Mouse (Mus musculus) T-helper 17 cell (primary cell): ENCODE results near the gene Prmt7.

Source experiments
- in situ Hi-C, 2 experiments: fragments of 300-600 bp; cut with MboI, MseI; formaldehyde crosslinking; loops; 1 replicate in 1 of 2; 2 replicates in 1 of 2; pipeline ENCODE4 v1.15.1; 2025; ENCODE audit warnings: high pct_unique_total_duplicates in 2 of 2

Prmt7 gene

DNA sequence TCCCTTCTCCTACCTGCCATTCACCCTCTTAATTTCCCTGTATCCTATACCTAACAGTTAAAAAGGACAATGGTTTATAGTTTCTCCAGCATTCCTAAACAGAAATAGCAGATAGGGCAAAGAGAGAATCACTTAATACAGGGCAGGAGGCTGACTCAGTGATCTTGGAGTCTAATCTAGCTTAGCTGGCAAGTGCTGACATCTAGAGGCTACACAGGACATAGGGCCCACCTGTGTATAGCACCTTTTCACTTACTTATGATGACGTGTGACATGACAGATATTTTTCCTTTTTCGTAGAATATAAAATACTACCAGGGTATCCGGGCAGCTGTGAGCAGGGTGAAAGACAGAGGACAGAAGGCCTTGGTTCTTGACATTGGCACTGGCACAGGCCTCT, 8.9 kb downstream of the Prmt7 start:
- in situ Hi-C loops: no loop called here

DNA sequence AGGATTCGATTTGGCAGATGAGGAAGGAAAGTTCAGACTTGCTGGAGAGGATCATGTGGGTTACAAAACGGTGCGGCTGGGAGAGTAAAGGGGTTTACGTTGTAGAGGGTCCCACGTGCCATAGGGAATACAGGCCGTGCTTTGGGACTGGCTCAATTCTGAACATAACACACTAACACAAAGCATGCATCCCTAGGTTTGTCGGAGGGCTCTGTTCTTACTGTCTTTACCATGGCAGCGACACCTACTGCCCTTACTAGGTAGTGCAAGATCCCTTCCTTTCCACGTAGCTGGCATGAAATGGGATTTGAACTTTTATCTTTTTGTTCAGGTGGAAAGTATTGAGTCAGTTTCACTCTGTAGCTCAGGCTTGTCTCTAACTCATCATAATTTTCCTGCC, 15.9 kb downstream of the Prmt7 start:
- in situ Hi-C loops: no loop called here

DNA sequence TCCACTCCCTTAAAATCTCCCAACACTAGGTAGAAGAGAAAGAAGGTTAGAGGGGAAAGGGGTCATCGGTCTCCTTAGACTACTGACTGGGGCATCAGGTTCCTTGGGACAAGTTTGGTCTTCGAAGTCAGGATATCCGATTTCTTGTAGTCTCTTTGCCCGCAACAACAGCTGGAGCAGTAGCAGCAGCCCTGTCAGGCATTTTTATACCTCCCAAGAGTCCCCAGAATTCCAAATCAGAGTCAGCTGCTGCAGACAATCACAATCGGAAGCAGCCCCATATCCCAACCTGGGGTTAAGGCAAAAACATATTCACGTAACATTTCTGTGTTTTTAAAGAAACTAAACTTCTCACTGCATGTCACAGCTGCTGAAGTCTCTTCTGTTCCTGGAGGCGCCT, 20.8 kb downstream of the Prmt7 start:
- in situ Hi-C loops: no loop called here

DNA sequence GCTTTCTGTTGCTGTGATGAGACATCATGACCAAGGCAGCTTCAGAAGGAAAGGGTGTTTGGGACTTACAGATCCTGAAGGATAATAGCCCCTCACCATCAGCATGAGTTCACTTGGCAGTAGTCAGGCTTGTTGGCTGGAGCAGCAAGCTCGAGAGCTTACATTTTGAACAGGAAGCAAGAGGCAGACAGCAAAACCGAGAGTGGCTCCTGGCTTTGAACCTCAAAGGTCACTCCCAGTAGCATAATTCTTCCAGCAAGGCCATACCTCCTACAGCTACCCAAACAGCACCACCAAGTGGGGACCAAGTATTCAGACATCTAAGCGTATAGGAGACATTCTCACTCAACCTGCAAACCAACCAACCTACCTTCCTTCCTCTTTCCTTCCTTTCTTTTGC, 22.0 kb downstream of the Prmt7 start:
- in situ Hi-C loops: no loop called here

DNA sequence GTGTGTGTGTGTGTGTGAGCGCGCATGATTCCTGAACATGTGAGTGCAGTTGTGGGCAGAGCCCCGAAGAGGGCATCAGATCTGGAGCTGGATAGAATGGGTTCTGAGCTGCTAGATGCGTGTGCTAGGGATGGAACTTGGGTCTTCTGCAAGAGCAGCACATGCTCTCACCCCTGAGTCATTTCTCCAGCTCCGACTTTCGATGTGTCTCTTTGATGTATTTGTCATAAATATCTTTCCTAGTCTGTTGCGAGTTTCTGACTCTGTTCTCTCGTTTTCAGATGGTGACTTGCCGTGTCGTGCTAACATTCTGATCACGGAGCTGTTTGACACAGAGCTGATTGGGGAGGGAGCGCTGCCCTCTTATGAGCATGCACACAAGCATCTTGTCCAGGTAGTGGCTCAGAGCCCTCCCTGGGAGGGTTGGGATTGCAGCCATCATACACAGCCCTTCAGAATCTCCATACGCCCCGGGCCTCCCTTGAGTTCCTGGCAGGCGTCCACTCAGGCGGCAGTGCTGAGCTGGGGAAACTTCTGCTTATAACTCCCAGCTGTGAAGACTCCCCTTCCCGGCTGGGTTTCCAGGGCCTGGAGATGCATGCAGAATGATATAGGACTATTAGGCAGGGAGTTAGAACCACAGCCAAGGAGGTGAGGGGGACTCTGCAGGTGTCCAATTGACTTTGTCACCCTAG, 24.0 kb downstream of the Prmt7 start:
- in situ Hi-C loops: no loop called here

DNA sequence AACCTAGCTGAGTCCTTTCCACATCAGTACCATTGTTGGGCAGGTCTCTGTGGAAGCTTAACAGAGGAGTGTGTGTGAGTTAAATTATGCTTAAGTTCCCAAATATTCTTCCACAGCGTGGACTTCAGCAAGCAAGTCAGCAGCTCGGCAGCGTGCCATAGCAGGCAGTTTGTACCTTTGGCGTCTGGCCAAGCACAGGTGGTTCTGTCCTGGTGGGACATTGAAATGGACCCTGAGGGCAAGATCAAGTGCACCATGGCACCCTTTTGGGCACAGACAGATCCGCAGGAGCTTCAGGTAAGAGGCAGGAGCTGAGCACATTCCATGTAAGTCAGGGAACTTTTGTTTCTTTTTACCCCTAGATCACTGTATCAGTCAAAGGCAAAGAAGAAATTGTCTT, 26.4 kb downstream of the Prmt7 start:
- in situ Hi-C loops: no loop called here

DNA sequence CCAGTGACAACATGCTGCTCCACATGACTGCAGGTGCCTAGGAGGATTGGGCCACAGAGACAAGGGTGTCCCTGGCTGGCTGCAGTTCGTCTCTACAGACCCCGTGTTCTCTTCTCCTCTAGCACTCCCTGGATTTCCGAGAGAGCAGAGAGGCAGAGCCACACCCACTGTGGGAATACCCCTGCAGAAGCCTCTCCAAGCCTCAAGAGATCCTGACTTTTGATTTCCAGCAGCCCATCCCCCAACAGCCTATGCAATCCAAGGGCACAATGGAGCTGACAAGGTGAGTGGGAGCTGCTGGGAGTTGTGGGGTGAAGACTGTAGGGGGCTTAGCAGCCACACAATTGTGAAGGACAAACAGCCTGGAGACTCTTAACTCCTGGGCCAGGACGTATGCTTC, 39.5 kb downstream of the Prmt7 start:
- in situ Hi-C loops: no loop called here

DNA sequence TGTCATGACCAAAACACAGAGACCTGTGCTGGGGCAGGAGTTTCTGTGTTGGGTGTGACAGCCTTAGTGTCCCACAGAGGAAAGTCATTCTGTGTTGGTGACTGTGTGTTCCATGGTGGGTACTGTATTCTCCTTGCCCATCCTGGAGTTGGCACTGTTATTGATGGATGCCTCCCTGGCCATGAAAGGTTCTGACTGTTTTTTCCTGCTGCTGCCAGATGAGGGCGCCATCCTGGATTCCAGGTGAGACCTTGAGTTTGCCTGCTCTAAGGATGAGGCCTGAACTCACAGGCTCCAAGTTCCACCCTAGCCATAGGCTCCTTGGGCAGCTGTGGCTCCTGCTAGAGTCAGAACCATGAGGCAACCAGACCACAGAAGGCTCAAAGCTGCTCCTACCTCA, 47.4 kb downstream of the Prmt7 start:
- in situ Hi-C loops: no loop called here

DNA sequence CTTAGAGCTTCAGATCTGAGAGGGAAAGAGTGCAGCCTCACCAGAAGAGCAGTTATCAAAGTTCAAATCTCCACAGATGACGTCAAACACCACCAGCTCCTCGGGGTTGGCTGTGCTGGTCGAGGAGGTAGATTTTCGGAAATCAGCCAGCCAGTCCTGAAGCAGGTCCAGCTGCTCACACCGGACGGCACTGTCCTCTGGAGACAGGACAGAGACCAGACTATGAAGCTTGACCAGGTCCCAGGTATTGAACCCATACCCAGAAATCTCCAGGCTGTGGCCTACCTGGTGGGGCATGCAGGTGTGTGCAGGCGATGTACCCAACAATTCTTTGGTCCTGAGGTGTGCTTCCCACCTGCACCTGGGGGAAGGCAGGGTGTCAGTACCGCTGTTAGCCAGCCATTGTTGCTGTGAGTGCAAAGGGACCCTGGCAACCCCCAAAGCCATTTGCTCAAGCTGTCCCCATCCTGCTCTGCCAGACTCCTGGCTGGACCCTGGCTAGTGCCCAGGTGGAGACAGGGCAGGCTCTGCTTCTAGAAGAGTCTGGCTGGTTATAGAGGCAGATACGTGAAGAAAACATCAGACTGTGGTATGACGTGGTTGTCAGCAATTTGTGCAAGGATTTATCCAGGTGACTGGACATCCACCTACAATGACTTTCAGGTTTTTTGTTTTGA, 49.0 kb downstream of the Prmt7 start:
- in situ Hi-C loops: no loop called here

DNA sequence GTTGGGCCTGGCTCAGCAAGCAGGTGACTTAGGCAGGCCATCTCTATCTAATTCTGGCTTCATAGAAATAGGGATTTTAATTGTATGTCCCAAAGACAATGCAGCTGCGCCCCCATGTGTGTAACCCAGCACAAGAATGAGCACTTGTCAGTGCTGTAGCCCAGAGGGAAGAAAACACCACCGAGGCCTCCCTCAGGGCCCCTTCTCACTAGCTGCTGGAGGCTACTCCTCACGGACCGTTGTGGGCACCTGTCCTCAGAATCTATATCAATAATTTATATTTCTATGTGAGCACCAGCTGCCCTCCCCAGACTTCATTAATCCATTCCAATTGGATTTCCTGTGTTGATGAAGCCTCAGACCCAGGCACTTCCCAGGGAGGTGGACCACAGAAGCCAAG, 50.2 kb downstream of the Prmt7 start:
- in situ Hi-C loops: no loop called here

DNA sequence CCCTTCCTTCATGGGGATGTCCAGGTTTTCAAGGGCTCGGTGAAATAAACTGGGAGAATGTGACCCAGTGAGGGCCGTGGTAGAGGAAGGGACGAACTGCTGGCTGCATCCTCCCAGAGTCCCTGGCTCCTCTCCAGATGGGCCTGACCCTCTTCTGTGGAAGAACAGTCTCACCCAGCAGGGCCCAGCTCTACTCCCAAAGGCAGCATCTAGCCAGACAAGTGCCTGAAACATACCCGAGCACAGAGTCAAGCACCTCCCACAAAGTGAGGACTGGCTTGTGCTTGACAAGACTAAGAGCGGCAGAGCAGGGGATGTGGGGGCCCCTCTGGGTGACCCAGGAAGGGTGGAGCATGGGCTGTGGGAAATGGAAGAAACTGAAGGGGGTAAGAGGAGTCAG, 51.6 kb downstream of the Prmt7 start:
- in situ Hi-C loops: no loop called here

DNA sequence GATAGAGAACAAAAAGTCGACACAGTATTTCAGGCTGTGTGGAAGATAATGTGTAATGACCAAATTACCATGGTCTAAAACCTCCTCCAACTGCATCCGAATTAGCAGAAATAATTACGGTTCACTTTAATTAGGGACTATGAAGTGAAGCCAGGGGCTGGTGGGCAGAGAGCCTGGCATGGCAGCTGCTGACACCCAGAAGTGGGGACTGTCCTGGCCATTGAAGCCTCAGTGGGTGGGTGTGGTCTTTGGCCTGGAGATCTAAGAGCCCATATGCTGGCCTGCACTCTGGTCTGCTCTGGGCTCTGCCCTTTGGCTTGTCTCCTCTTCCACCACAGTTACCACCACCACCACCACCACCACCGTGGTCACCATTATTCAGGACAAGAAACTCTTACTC, 53.2 kb downstream of the Prmt7 start:
- in situ Hi-C loops: no loop called here

DNA sequence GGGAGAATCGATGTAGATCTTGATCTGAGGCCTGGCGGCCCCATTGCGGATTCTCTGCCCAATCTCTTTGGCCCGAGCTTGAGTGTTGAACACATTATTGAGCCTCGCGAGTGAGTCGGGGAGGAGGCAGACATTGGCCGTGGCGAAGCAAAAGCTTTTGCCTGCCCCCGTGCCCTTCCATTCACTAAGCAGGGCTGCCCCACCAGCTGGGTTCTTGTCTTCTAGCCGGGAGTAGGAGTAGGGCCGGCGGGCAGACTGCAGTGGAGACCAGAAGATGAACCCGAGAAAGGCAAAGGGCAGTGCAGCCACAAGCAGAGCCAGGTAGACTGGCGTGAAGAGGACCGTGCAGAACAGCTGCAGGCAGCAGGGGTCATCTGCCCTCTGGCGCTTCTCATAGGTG, 54.7 kb downstream of the Prmt7 start:
- in situ Hi-C loops: no loop called here

DNA sequence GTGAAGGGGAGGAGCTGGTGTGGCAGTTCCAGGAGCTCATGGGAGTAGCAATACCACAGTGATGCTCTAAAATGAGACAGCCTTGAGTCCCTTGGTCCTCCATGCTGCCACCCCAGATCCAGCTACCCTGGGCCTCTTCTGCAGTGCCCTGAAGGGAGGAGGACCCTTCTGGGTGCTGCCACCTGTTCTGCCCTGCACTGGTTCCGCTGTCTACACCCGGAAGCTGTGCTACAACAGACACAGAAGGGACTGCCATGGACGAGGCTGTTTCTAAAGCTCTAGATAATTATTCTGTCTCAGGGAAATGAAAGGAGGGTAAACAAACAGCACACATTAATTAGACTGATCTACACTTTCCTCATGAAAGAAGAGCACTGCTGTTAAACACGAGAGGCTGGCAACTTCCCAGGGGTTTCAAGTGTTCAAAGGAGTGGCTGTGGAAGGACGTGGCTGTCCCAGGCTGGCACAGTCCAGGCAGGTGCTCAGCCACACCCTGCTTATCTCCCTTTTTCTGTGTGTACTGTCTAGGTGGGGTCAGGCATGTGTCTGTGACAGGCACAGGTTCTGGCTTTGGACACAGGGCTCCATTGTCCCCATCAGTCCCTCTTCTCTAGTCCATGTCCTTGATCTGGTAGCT, 58.1 kb downstream of the Prmt7 start:
- in situ Hi-C loops: no loop called here

DNA sequence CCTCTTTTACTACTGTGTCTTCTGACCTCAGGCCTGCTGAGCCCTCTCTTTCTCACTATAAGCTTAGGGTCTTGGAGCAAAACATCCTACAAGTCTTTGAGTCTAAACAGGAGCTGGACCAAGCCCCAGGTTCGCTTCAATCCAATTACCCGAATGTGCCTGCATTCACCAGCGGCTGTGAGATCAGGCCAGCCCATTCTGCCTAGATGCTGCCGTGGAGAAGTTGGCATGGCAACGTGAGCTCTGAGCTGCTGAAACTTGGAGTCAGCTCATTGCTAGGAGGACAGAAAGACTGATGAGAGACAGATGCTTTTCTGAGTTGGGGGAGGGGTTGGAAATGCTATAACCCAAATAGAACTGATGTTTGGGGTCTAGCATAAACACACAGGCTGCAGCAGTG, 60.1 kb downstream of the Prmt7 start:
- in situ Hi-C loops: no loop called here

DNA sequence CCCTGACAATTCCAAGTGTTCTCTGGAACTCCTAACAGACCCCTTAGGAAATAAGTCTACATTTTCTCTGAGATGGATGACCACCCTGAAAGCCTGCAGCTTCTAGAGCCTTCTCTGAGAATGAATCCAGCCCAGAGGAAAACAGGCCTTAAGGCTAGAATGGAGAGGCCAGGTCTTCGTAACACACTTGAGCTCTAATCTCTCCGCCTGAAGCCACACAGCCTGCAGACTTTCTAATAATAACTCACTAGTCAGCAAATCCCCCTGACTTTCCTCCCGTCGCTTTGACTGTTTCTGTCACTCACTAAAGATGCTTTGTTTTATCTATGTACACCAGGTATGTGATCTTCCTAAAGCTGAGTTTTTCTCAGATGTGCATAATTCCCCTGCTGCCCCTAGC, 60.6 kb downstream of the Prmt7 start:
- in situ Hi-C loops: no loop called here

DNA sequence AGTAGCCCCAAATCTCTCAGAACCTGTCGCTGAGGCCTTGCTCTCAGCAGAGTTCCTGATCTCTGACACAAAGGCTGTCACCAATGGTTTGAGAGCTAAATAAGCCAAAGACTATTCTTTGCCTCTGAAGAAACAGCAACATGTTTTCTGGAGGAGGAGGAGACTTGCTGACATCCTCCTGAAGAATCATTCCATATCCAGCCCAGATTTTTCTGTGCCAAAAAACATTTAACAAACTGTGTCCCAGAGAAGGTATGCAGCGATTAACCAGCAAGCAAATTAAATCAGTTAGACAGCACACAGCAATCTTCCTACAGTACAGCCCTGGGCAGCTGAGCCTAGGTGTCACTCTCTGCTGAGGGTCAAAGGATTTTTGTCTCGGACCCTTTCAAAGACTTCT, 62.7 kb downstream of the Prmt7 start:
- in situ Hi-C loops: no loop called here

DNA sequence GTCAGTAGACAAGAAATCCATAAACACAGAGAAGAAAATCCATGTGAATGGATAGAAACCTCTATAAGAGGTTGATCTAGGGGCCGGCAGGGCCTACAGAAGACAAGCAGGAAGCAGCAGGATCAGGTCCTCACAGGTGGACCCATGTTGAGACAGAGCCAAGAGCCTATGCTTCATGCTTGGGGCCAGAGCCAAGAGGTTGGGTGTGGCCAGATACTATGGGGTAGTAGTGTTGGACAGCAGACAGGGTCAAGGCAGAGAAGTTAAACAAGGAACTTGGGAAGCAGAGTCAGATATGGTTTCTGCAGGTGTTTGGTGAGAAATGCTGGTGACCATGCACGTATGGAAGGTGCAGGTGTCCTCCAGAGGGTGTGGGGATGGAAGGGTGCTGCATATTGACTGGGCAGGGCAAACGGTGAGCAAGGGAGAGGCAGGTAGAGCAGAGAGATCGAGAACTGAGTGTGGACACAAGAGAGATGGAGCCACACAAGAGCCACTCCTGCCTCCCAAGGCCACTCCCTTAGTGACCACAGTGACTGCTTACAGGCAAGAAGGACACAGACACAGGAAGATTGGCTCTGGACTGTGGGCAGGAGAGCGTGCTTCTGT, 66.1 kb downstream of the Prmt7 start:
- in situ Hi-C loops: no loop called here

DNA sequence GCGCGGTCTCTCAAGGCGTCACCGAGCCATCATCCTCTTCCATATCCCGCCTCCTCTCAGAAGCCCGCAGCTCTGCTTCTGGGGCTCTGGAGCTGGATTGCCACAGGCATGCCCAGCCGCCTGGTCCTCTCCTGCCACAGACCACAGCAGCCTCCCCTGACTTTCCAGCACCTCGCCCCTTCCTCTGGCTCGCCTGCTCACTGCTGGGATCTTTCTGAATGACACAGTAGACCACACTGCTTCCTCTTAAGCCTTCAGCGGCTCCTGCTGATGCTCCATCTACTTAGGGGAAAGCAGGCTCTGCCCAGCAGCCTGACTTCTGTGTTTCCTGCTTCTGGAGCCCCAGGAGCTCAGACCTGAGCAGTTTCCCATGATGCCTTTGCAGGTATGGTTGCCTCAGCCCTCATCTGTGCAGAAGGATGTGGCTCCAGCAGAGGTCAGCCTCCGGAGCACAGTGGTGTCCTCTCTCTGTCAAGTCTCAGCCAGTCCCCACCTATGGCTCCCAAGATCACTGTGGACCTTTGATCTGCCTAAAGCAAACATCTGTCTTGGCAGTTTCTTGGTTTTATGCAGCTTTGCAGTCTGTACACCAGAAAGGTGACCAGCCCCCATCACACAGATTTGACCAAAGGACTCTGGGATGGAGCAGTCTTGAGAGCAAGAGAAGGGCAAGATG, 67.8 kb downstream of the Prmt7 start:
- in situ Hi-C loops: no loop called here

DNA sequence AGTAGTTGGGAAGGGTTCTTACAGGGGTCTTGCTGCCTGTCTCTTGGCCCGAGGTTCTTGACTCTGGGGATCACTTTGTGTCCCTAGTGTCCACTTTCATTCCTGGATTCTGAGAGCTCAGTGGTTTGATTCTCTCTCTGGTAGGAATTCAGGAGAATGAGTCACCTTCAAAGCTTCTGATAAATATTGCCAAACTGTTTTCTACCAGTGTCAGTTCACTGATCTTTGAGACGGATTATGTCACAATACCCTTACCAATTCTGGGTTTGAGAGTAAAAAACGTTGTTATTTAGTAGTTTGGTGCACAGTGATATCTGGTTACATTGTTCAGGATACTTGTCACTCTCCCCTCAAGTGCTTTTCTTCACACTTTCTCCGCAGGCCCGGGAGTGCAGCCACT, 69.4 kb downstream of the Prmt7 start:
- in situ Hi-C loops: no loop called here

DNA sequence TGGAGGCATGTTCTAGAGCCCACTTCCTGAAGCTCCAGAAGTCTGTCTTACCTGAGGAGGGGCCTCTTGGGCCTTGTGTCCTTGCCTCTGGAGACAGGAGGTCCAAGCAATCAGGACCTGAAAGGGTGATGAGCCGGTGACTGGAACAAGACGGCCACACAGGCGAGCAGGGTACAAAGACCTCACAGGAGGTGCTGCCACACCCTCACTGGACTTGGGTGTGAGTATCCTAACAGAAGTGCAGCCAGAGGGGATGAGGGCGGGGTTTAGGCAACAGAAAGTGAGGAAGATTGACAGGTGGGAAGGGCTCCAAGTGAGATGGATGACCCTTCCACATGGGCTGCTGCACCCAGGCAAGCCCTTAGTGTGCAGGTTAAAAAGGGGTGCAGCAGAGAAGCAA, 70.1 kb downstream of the Prmt7 start:
- in situ Hi-C loops: no loop called here

DNA sequence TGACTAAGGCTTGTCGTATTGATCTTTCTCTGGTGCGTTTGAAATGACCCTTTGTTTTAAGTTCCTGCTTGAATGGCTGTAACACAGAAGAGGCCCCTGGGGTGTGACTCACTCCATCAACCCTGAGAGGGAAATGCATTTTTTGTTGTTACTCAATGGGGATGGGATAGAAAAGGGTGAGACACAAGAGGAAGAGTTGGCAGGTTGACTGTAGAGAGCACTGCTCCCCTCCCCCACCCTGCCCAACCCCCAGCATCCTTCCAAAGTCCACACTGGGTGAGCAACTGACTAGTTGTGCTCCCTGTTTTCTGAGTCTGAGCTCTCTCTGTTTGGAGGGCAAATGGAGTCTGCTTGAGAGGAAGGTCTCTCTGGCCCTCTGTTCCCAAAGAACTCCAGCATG, 76.7 kb downstream of the Prmt7 start:
- in situ Hi-C loops: no loop called here
